Comparison of ENCODE assay signal across 8 mouse cellular contexts in the genomic region with DNA sequence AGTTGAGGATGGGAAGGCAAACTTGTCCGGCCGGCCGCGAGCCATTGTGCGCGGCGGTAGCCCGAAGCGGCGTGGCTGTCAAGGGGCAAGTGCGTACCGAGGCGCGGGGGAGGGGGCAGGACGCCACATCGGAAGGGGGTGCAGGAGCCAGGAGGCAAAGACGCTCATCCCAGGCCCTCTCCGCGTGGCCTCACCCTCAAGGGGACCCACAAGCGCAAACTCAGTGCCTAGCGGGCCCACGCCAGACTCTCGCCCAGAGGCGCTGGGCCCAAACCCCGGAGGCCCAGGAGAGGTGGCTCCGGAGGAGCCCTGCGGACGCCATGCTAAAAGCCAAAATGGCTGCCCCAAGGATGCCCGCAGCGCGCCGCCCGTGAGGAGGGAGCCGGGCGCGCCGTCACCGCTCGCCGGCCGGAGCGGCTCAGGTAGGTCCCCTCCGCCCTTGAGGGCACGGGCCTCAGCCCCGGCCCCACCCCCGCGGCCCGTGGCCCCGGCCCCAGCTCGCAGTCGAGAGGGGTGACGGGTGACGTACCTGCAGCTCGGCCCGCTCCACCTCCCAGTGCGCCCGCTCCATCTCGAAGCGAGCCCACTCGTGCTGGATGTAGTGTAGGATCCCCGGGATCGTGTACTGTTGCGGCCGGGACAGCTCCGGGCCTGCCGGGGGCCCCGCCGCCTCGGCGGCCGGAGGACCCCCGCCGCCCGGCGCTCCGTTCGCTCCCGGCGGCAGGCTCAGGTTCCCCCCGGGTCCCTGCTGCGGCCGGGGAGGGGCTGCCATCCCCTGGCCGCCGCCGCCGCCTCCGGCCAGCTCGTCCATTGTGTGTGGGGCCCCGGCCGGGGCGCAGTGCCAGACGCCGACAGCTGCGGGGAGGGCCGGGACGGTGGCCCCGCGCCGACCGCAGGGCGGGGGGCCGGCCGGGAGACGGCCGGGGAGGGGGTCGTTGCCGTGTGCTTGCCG. TPM values are rescaled to one million over a fixed set of nuclear protein-coding genes. Genes with fewer than 3 reads are reported as not detected.
DNase-seq lines count a peak whose midpoint lies in the region; ATAC-seq and TF ChIP-seq lines count a peak whose summit lies in the region.

A gene (plus strand): TSS at position 141 of the 952 bp plus-strand sequence.

- peak; percentile 46; the same call in 1 of the 2 replicates for TF ChIP-seq POLR2A in cortical plate, adult 2 months (IDR thresholded peaks at IDR 0.05; ENCODE audit: extremely low read depth, insufficient read depth, low read length)

- intact Hi-C loops in left cerebral cortex, postnatal 14 days (cut with DNase I) = loop anchor here (5.0 kb wide), 1 partner anchor 46 kb away; no protein-coding TSS in a partner anchor

- peak; percentile 68 for DNase-seq in adipocyte (ENCODE audit: low spot score)
- DNase-seq in gastrocnemius, postnatal 10 days = peak; percentile 72
- DNase-seq in induced T-regulatory cell, adult 2 months (ENCODE audit: low read depth) = peak; percentile 85
- DNase-seq in left cerebral cortex, postnatal 14 days (ENCODE audit: low spot score in 2 of 2) = peak; percentile 48 to 56
- peak; percentile 56 for DNase-seq in right cerebral cortex, postnatal 14 days
- DNase-seq in urinary bladder, postnatal 25 days (ENCODE audit: low spot score) = peak; percentile 65

- TF ChIP-seq CTCF in cortical plate, adult 2 months (IDR thresholded peaks at IDR 0.05; ENCODE audit: extremely low read depth, insufficient read depth, low read length) = no peak

- no peaks in the 10 kb centered on the region for H3K4me1 ChIP-seq in cortical plate, adult 2 months (ENCODE audit: control insufficient read depth, insufficient read depth, low read length)

- ATAC-seq in megakaryocyte-erythroid progenitor cell, adult 5-6 weeks (replicated peaks; ENCODE audit: low FRiP score, low TSS enrichment, poor library complexity, severe bottlenecking) = peak; percentile 53

- peak within 1 kb of the TSS; percentile 100 for H3K27ac ChIP-seq in cortical plate, adult 2 months (ENCODE audit: insufficient read depth, low read length)

- peak within 1 kb of the TSS; percentile 58 for H3K4me3 ChIP-seq in cortical plate, adult 2 months (ENCODE audit: insufficient read depth, low read length)

RNA-seq across cellular contexts. Expression of the gene that starts here (rescaled TPM):
- 52.6 and 54.1 TPM in 2 replicates for polyA plus RNA-seq in cortical plate, adult 2 months (2012; rRNA removed)
- 10 to 100 TPM; 40.6 to 43.7 TPM for total RNA-seq in gastrocnemius, postnatal 10 days (2021)
- 10 to 100 TPM; 43.8 to 45.8 TPM for total RNA-seq in left cerebral cortex, postnatal 14 days (2021)
- total RNA-seq in megakaryocyte-erythroid progenitor cell, adult 5-6 weeks (2014; fragmentation: Nextera tagmentation) = 16.7 and 19.4 TPM in 2 replicates
- 15.0 and 23.5 TPM in 2 replicates for total RNA-seq in megakaryocyte-erythroid progenitor cell, adult 5-6 weeks (2017)

Comparison
In these comparisons a context has a peak if more than half of its experiments do, and no peak if none do; other contexts are left out.
1. Peak in every context shown above with its lines: DNase-seq, ATAC-seq, H3K4me3 ChIP-seq and H3K27ac ChIP-seq.